Mouse (Mus musculus) C2C12 (cell line): Measurements from ENCODE around the gene Rabac1. TPM values are rescaled to one million over a fixed set of nuclear protein-coding genes. Genes with fewer than 3 reads are reported as not detected.

Source experiments
- H3K27me3 ChIP-seq: one replicate; pipeline ENCODE4 v1.6.1; 2011; ENCODE audit not compliant: control insufficient read depth, insufficient read depth, insufficient read length
- H3K36me3 ChIP-seq: one replicate; pipeline ENCODE4 v1.6.1; 2011; ENCODE audit not compliant: control insufficient read depth, insufficient read depth
- H3K4me3 ChIP-seq: one replicate; pipeline ENCODE4 v1.5.1; 2011; ENCODE audit warnings: mild to moderate bottlenecking, control low read depth; ENCODE audit not compliant: poor library complexity, insufficient read depth, severe bottlenecking
- H3K79me2 ChIP-seq: one replicate; pipeline ENCODE4 v1.6.1; 2011; ENCODE audit not compliant: control insufficient read depth, insufficient read depth
- H3K79me3 ChIP-seq: one replicate; pipeline ENCODE4 v1.6.1; 2011; ENCODE audit warnings: low read depth, control low read depth
- H3ac ChIP-seq: one replicate; pipeline ENCODE3; 2011; ENCODE audit warnings: low read depth; ENCODE audit not compliant: control insufficient read depth, insufficient read length
- CEBPB ChIP-seq: IDR thresholded peaks from one replicate; pipeline ENCODE4 v1.6.1; 2011; ENCODE audit warnings: low read depth, mild to moderate bottlenecking, control low read depth, moderate library complexity
- CTCF ChIP-seq: IDR thresholded peaks from one replicate; pipeline ENCODE4 v1.5.1; 2011; ENCODE audit not compliant: control insufficient read depth, insufficient read depth, insufficient read length
- FOSL1 ChIP-seq: IDR thresholded peaks from one replicate; pipeline ENCODE4 v1.8.0; 2011; ENCODE audit warnings: mild to moderate bottlenecking, low read length; ENCODE audit not compliant: poor library complexity, insufficient read depth, severe bottlenecking
- MAX ChIP-seq: IDR thresholded peaks from one replicate; pipeline ENCODE4 v1.6.1; 2011; ENCODE audit warnings: mild to moderate bottlenecking, control low read depth
- MYOD1 ChIP-seq: IDR thresholded peaks from one replicate; pipeline ENCODE4 v1.6.1; 2011; ENCODE audit warnings: low read depth; ENCODE audit not compliant: control insufficient read depth, insufficient read length
- MYOG ChIP-seq: IDR thresholded peaks from one replicate; pipeline ENCODE4 v1.6.1; 2011; ENCODE audit not compliant: control insufficient read depth, insufficient read length; ENCODE audit errors: extremely low read depth
- USF1 ChIP-seq: IDR thresholded peaks from one replicate; pipeline ENCODE4 v1.6.1; 2011; ENCODE audit warnings: low read depth, mild to moderate bottlenecking, control low read depth, moderate library complexity
- microRNA-seq: library from miRNA; unstranded; fragments of <30 nt; microRNA quantifications from one replicate; pipeline ENCODE4, GENCODE M21; 2019; ENCODE audit warnings: borderline microRNAs expressed
- polyA plus RNA-seq: library from polyadenylated mRNA; unstranded; fragments of >200 nt; fragmentation: generic; extraction: Trizol; gene quantifications from one replicate; pipeline ENCODE4 v1.2.1, GENCODE M21; 2012; ENCODE audit warnings: missing spikeins

Rabac1 gene
- polyA plus RNA-seq, 1 experiment = 208 TPM

GRCm38 (mm10) chr7:24930475-24930874 lies 42.1 kb downstream of the Rabac1 start:
- TF ChIP-seq USF1 = no peak
- no peak for TF ChIP-seq CTCF
- no peak for TF ChIP-seq MYOG
- no peak for TF ChIP-seq CEBPB
- no peak for TF ChIP-seq MAX
- no peak for TF ChIP-seq FOSL1
- TF ChIP-seq MYOD1 = no peak
- Histone ChIP-seq H3K79me3 (no peaks in the 10 kb centered on the region), H3K36me3 (peaks cover 8% of the 10 kb centered on the region), H3K79me2 (no peaks in the 10 kb centered on the region), H3K4me3 (no peak overlapping the region), H3K27me3 (peaks cover 59% of the 10 kb centered on the region), H3ac (no peak overlapping the region)

Small RNA genes within 50 kb of the gene (microRNA-seq; reads per million reads assigned to microRNA genes)
- gene Mir7046 = not detected
- not detected for gene Mir7047

Other genes starting within 250 kb of the Rabac1 start
- not detected for gene Gm4763, start 245.8 kb downstream of the Rabac1 start, polyA plus RNA-seq
- not detected for gene Cd177, start 212.4 kb downstream of the Rabac1 start, polyA plus RNA-seq
- 0.04 TPM for gene Ceacam10, start 195.5 kb downstream of the Rabac1 start, polyA plus RNA-seq
- gene Gm9844, start 110.5 kb downstream of the Rabac1 start, polyA plus RNA-seq = 25.5 TPM
- gene Lypd4, start 102.8 kb downstream of the Rabac1 start, polyA plus RNA-seq = not detected
- gene Dmrtc2, start 102.7 kb downstream of the Rabac1 start, polyA plus RNA-seq = not detected
- gene Rps19, start 88.4 kb downstream of the Rabac1 start, polyA plus RNA-seq = 3,185 TPM
- gene Cd79a, start 75.4 kb downstream of the Rabac1 start, polyA plus RNA-seq = 0.09 TPM
- 84.4 TPM for gene Arhgef1, start 69.8 kb downstream of the Rabac1 start, polyA plus RNA-seq
- gene Gm4881, start 28.3 kb downstream of the Rabac1 start, polyA plus RNA-seq = not detected
- 0.22 TPM for gene Atp1a3, start 33.2 kb upstream of the Rabac1 start, polyA plus RNA-seq
- gene Grik5, start 99.6 kb upstream of the Rabac1 start, polyA plus RNA-seq = 9.8 TPM
- gene Zfp574, start 99.8 kb upstream of the Rabac1 start, polyA plus RNA-seq = 15.5 TPM
- gene Pou2f2, start 207.0 kb upstream of the Rabac1 start, polyA plus RNA-seq = 0.02 TPM
- gene Dedd2, start 247.9 kb upstream of the Rabac1 start, polyA plus RNA-seq = 5.3 TPM
- 5.4 TPM for gene Zfp526, start 248.7 kb upstream of the Rabac1 start, polyA plus RNA-seq